Mouse (Mus musculus): Measurements from ENCODE around the gene Skida1.

- TF ChIP-seq CTCF (IDR thresholded peaks at IDR 0.05; ENCODE audit: control insufficient read depth, insufficient read depth, insufficient read length) (no peak), USF1 (IDR thresholded peaks at IDR 0.05; ENCODE audit: low read depth) (no peak), MAX (IDR thresholded peaks at IDR 0.05) (peak; percentile 60)
Observed at GRCm38 (mm10) chr2:18028140-18029021, 20.5 kb downstream of the Skida1 start.

Measured in C2C12 (cell line).